Mouse (Mus musculus) kidney, postnatal 14 days (tissue): Measurements from ENCODE around the gene Aco1.
A peak's percentile ranks its signal among the peaks of the same experiment; 100 is the strongest.
"Not testable (repeated sequence)": the region's sequence is repeated elsewhere in the genome, so short reads cannot be mapped to it uniquely, and the experiment has no call there.

Experiments
- DNase-seq: peaks from one replicate; pipeline ENCODE4 v3.0.0; 2022; ENCODE audit warnings: mixed read lengths

The Aco1 gene

DNA sequence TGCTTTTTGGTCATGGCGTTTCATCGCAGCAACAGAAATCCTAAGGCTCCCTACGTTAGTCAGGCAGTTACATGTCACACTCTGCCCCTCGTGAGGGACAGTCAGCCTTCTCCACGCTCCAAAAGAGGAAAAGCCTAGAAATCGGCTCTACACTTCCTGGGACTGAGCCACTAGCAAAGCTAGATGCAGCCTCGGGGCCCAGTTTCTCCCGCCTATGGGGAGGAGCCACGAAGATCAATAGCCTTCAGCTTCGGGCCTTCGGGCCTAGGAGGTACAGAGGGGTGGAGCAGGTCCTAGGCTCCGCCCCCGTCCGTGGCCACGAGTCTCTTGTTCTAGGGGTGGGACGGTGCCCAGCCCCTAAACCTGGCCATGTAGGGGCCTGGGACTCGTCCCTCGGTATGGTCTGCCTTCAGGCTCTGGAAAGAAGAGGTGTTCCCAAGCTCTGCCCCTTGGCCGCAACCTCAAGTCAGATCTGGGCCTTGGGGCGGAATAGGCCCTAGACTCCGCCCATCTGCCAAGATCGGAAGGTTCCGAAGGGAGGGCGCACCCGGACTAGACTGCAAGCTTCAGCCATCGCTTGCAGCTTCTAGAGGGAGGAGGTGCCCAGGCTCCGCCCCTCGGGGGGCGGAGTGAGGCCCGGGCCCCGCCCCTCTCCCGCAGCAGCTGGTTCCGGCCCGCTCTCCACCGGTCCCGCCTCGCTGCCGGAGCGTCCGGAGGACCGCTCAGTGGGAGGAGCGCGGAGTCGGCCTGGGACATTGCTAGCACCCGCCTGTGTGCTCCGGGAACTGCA lies at the start of gene Aco1:
Gene Aco1 (plus strand): TSS at position 339 of the 790 bp plus-strand sequence.
- peak; percentile 98 for DNase-seq

DNA sequence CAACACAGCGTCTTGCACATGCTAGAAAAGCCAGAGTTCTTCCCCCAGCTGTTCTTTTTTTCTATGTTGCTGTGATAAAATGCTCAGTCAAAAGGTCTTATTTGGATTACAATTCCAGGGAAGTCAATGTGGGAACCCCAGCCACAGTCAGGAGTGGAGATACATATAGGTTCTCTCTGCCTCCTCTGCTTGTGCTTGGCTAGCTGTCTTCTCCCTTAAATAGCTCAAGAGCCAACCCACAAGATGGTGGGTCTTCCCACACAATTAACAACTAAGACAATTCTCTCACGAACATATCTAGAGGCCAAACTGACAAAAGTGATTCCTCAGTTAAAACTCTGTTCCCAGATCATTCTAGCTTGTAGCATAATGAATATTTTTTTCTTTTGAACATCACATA lies 47.9 kb upstream of the Aco1 start:
- no peak for DNase-seq

DNA sequence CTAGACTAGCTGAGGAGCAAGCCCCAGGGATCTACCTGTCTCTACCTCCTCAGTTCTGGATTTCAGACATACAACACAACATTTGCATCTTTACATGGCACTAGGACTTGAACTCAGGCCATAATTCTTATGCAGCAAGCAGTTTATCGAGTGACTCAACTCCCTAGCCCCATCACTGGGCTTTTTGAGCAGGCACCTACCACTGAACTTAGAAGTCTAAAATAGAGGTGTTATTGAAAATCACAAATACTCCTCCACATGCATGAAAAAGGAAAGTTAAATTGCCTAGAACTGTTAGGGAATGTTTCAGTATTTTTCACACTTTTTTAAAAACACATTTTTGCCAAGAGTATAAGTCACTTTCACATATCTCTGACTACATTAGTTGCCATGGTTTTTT lies 39.9 kb upstream of the Aco1 start:
- DNase-seq, result no peak

DNA sequence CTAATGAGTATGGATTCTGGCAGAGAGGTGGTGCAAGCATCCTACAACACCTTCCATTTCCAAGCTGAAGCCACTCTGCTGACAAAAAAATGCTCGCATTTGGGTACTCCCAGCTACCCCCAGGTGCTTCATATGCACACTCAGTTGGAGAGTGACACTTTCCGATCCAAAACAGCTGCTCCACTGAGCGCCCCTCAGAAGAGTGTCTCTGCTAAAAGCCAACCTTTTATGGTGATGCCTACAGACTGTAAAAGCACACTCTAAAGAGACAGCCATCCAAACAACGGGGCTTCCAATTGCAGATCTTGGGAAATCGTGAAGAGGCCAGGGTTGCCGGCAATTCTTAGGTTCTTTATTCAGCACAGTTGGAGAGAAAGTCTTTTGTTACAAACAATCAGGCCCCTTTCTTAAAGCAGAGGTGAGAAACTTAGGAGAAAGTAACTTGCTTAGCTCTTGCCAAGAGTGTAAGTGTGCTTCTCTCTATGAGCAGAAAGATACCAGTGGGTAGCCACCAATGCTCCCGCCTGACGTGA lies 36.8 kb upstream of the Aco1 start:
- no peak for DNase-seq

DNA sequence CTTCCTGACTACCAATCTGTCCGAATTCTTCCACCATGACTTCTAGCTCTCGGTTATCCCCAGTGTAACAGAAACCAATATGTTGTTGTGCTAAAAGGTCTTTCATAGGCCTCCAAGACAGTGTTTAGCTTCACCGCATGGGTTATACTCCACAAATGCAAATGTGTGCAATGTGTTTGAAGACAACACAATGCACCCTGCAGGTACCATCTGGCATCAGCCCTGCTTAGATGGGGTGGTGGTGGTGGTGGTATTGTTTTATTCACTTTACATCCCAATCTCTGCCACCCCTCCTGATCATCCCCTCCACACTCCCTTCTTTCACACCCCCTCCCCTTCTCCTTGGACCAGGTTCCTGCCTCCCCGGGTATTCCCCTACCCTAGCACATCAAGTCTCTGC lies 34.9 kb upstream of the Aco1 start:
- DNase-seq, result no peak

DNA sequence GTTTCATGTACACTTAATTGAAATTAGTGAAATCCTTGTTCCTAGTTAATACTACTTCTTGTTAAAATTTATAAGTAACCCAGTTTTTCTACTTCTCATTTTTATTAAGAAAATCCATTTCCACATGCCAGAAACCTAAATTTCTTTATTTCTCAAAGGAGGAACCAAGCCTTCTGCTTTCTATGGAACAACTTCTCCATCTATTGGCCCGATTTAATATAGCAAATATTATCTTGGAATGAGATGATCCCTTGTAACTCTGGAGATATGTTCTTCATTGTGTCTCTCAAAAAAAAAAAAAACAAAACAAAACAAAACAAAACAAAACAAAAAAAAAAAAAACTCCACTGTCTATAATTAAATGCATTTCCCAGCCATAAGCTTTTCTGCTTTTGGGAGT lies 29.7 kb upstream of the Aco1 start:
- DNase-seq, result no peak

DNA sequence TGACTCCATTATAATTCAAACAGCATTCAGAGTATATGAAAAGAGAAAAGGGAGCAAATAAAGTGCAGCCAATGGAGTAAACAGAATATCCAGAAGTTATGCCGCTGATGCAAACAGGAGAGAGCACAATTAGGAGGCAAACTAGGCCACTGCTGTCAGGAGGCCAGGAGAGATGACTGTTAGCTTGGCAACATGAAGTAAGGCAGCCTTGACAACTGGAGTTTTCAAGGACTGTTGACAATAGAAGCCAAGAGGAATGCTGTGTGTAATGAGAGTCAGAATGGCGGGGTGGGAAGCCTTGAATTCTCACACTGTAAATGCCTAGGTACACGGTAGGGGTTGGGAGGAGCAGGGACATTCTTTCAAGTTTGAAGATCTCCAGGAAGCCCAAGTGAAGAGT lies 21.7 kb upstream of the Aco1 start:
- no peak for DNase-seq

DNA sequence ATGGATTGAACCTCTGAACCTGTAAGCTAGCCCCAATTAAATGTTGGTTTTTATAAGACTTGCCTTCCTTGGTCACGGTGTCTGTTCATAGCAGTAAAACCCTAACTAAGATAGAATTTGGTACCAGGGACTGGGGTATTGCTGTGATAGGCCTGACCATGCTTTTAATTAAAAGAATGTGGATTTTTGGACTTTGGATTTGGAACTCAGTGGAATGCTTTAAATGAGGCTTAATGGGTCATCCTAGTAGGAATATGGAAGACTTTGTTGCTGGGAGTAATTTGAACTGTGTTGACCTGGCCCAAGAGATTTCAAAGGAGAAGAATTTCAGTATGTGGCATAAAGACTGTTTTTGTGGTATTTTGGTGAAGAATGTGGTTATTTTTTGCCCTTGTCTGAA lies 20.6 kb upstream of the Aco1 start:
- not testable (repeated sequence) for DNase-seq

DNA sequence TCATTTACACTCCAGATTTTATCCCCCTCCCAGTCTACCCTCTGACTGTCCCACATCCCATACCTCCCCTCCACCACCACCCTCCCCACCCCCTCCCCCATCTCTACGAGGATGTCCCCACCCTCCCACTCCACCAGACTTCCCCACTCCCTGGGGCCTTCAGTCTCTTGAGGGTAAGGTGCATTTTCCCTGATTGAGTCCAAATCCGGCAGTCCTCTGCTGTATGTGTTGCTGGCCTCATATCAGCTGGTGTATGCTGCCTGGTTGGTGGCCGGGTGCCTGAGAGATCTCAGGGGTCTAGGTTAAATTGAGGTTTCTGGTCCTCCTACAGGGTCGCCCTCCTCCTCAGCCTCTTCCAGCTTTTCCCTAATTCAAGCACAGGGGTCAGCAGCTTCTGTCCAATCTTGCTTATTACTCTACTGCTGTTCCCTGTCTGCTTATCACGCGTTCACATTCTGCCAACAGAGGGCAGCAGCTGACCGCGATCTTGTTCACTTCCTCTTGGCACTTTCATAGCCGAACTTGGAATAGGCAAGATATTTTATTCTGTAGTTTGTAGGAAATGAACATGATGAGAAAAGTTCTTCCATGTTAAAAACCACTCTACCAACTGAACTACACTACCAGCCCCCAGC lies 8.3 kb upstream of the Aco1 start:
- peak; percentile 85 for DNase-seq

DNA sequence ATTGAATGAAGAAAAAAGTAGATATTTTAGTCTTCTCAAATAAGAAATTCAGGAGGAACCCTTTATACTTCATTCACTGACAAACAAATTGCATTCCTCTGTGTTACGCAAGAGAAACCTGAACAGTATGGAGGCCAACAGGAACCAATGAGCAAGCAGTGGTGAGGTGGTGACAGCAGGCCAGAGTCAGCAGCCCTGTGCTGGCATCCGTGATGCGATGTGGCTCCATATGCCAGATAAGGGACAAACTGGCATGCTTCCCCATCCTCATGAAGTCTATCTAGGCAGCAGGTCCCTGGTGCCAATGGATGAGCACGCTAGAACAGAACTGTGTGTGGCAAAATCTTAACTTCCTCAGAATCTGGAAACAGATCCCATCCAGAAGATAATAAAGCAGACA lies 6.4 kb upstream of the Aco1 start:
- DNase-seq, result no peak

DNA sequence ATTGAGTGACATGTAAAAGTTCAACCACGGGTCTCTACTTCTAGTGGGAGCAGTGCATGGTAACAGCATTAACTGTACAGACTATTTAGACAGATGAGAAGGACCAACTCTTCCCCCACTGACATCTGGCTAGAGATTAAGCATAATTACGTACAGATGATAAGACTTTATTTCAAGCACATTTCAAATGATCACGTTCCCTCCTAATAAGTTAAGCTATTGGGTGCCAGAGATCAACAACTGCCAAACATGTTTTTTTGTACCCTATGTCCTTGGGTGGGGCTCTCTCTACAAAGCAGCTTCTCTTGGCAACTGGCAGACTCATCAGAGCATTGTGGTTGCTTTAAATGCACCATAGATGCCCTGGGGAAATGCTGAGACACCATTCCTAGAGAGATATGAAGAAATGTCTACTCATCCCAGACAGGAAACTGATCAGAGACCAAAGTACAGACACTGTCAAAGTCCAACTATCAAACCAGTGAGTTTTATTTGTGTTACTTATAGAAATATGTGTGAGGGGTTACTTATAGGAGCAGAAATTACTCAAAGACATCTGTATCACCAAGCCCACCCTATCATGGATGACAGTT lies 3.1 kb upstream of the Aco1 start:
- DNase-seq, result no peak

DNA sequence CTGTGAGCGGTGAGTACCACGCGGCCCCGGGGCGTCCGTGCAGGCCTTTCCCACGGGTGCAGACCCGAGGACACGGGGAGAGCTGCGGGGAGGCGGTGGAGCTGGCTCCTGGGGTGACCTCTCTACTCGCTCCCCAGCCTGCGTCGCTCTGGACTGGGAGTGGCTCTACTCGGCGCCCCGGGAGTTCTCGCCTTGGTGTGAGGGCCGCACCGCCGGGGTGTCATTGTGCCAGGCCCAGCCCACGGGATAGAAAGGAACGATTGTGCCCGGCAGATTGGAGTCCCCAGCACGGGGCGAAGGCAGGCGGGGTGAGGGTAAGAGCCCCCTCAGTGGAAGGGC lies 621 bp downstream of the Aco1 start:
- no peak for DNase-seq

DNA sequence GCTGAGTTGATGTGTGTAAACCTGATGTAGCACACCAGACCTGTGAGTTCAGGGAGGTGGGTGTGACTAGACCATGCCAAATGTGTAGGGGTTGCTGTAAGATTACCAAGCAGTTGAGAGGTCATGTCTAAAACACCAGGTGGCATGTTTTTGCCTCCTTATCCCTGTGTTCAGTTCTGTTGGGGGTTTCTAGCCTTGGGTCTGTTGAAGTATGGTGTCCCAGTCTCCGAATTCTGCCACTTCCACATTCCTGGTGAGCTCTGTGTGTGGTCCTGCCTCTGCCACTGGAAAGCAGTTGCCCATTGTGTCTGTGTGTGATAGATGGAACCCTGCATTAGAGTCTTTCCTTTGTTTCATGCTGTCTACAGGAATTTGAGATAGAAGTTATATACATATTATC lies 1.7 kb downstream of the Aco1 start:
- DNase-seq, result no peak

DNA sequence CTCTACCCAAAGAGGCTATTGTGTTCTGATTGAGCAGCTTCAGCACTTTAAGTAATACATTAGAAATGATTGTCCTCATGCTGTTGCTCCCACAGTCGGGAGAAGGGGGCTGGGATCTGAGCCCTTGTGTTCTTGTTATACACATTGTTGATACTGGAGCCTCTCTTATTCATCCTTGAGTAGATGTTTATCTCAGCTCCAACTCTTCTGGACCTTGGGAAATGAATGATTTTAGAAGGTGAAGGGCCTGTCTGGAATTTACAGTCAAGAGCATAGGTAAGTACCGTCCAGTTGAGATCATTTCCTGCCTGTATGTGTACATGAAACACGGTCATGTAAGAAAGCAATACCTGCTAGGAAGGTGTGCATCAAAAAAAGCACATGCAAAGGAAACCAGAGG lies 2.1 kb downstream of the Aco1 start:
- no peak for DNase-seq

DNA sequence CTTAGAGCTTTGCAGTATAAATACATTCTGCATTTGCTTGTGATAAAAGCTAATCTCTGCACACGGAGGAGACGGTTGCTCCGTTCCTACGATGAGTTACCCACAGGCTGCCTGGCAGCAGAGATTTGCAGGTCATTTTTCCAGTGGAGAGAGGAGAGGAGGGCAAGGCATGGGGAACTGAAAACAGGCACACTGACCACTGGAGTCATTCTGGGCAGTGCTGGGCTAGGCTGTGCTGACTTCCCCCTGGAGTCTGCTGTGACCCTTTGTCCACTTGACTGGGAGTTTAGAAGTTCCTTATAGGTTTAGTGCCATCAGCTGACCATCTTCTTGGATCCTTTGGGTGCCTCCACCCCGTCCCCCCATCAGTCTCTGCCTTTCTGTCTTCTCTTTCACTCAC lies 5.4 kb downstream of the Aco1 start:
- DNase-seq, result no peak

DNA sequence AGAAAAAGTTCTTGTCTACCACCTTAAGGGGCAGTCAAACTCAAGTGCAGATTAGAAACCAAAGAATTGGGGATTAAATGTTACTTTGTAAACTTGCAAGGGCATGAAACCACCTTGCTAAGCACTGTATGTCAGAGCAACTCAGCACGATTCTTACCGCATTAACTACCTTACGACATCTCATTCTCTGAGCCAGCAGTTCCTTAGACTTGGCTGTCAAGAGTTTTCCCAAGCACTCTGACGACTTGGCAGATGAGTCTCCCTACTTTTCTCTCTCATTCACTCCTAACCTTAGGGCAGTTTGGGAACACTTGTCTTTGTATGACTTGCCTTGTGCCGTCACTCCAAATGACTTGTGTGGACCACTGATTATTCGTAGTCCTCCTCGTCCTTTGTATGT lies 7.2 kb downstream of the Aco1 start:
- no peak for DNase-seq

DNA sequence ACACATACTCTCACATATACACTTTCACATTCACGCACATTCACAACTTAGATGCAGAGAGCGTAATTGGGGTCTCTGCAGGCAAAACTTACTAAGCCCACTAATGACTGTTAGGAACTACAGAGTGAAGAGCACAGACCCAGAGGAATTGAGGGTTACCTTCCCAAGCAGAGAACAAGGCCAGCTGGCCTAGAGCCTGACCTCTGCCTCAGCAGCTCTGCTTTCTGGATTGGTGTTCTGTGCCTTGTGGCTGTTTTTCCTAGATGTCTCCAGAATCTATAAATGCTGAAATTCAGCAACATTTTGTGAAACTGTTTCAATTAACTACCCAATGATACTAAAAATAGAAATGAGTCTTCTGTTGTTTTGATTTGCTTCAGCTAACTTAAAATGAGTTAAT lies 9.9 kb downstream of the Aco1 start:
- no peak for DNase-seq

DNA sequence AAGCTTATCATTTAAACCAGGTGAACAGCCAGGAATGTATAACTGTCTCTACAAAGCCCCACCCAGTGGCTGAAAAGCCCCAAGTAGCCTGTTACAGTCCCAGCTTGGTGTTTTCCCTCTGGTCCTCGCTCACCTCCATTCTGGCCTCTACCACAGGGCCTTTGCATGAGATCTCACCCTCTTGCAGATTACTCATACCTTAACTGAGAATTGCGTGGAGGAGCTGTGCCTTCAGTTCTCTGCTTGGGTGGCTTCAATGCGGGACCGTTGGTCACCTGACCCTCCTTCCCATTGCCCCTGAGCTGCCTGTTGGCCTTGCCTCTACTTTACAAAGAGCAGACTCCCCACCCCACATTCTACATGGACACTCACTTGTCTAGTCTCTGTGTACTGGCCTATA lies 10.6 kb downstream of the Aco1 start:
- DNase-seq, result no peak

DNA sequence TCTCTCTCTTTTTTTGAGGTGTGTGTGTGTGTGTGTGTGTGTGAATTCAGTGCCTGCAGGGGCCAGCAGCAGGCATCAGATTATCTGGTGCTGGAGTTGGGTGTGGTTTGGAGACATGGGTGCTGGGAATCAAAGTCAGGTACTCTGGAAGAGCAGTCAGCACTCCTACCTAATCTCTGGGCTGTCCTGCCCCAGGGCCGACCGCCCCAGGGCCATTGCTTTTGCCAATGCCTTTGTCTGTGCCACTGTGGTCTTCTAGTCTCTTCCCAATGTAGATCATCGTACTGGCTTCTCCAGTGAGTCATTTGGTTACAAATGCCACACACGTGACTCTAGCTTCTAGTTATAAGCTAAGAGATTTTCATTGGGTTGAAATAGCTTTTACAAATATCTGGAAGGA lies 11.9 kb downstream of the Aco1 start:
- no peak for DNase-seq

DNA sequence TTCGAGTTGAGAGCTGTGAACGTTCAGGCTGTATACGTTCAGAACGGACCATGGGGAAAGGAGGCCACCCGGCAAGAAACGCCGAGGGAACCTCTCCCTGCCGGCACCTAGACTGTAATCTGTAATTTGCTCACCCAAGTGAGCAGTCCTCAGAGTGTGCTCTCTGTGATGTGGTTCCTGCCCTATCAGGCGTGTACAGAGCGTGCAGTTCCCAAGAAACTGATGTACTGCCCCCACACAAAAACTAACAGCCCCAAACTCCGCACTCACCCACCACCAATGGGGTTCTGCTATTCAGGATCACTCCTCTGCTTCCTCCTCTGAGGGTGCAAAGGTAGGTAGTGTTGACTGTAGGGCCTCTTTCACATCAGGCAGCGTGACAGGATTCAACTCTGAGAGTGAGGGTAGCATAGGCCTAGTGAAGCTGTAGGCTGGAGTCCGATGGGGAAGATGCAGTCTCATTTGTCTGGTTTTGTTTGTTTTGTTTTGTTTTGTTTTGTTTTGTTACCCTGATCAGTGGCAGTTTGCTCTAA lies 12.7 kb downstream of the Aco1 start:
- DNase-seq, result no peak

DNA sequence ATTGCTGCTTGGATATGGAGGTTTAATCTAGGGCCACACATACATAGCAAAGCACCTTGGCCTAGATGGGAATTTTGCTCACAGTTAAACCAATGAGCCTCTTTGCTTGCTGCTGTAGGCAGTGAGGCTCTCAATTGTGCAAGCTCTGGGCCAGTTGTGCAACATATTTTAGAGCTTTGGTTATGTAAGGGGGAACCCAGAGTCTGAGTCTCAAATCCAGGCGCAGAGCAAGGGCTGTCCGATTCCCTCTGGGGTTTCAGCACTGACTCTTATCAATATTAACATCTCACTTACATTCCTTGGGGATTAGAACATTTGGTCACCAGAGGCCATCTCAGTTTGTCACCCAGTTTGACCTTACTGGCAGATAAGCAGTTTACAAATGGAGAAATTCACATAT lies 13.3 kb downstream of the Aco1 start:
- no peak for DNase-seq

DNA sequence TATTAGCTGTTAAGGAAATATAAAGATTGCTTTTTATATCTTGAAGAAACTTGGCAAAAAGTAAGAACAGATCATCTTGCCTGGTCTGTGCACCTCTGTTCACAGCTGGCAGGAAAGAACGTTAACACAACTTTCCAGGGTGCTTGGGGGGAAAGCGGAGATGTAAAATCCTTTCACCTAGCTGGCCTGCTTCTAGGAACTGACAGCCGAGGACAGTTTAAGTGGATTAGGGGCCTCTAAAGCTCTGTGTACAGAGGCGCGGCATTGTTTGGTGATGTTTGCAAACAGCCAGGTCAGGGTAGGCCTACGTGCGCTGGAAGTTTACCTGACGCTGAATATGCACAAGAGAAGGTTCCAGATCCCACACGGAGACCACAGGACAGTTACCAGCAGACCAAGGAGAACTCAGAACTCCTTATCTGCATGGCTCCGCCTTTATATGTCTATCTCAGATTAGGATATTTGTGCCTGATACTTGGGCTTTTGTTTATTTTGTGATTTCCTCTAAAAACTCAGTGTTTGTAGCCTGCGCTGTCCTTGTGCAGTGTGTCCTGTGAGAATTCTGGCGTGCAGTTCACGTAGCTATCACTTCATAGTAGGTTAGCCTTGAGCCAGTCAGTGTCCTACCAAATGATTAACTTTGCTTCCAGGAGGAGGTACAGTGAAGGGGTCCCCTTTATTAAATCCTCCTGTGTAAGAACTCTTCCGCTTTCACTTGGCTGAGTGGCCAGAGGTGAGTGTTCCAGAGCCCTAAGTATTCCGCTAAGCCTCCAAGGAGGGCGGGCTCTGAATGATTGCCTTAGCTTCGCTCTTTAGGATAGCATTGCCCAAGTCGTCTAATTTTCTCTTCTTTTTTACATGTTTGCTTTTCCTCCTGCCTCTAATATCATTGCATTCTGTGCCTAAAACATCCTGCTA lies 14.0 kb downstream of the Aco1 start:
- no peak for DNase-seq
